Mouse (Mus musculus): Measurements from ENCODE around the gene Prkar1b.

DNA sequence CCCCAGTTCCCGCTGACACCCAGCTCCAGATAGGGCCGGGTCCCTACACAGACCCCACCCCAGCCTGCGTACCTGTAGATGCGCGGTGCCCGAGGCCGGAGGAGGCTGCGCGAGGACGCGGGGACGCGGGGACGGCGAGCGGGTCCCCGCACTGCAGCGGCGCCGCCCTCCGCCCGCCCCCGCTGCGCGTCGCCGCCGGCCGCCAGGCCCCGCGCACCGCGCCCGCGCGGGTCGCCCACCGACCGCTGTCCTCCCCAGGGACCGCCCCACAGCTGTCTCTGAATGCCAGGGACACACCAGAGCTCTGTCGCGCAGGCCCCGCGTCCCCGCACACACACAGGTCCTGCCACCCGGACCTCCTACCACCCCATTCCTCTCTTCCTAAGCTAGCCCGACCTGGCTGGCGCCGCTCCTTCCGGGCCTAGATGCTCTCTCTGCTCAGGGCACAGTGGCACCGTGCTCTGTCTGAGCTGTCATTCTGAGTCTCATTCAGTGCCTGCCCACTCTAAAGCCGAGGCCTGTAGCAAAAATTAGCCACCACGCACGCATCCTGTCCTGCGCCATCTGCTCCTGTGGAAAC lies 20.1 kb downstream of the Prkar1b start:
- TF ChIP-seq CTCF (IDR thresholded peaks at IDR 0.05; ENCODE audit: extremely low read depth, insufficient read length, insufficient replicate concordance, low read depth, low read length) (no peak), POLR2A (IDR thresholded peaks at IDR 0.05; ENCODE audit: low read depth, low read length) (no peak)

All from small intestine, adult 2 months (tissue).